Mouse (Mus musculus) CH12.LX (cell line): ENCODE measurements around the gene Trhde. TPM values are rescaled to one million over a fixed set of nuclear protein-coding genes. Genes with fewer than 3 reads are reported as not detected.

Experiments
- DNase-seq: peaks from one replicate; pipeline ENCODE4 v3.0.0-alpha.2; 2013; ENCODE audit errors: extremely low read depth
- H3K27ac ChIP-seq: 2 replicates; pipeline ENCODE4 v1.5.1; 2012; ENCODE audit warnings: low read depth, mild to moderate bottlenecking, control low read depth, moderate library complexity; ENCODE audit not compliant: insufficient read depth
- H3K27me3 ChIP-seq: replicated peaks from 2 replicates; pipeline ENCODE3; 2012; ENCODE audit warnings: inconsistent platforms
- H3K36me3 ChIP-seq, 2 experiments: replicated peaks in 1 of 2; 2 replicates each; pipeline versions ENCODE3 to v1.6.1; 2012; ENCODE audit warnings: inconsistent platforms in 1 of 2, low read length in 1 of 2, mild to moderate bottlenecking in 1 of 2, mixed read lengths in 1 of 2, moderate library complexity in 1 of 2; ENCODE audit not compliant: control insufficient read depth in 1 of 2, insufficient read depth in 1 of 2
- H3K4me1 ChIP-seq, 2 experiments: 2 replicates each; pipeline ENCODE4 v1.6.1; 2012; ENCODE audit warnings: inconsistent platforms in 1 of 2, moderate library complexity in 1 of 2; ENCODE audit not compliant: insufficient read depth in 2 of 2, control insufficient read depth in 1 of 2
- H3K4me2 ChIP-seq: 2 replicates; pipeline ENCODE4 v1.6.1; 2012; ENCODE audit warnings: low read depth, mild to moderate bottlenecking, control low read depth; ENCODE audit not compliant: poor library complexity, insufficient read depth, severe bottlenecking
- H3K4me3 ChIP-seq, 3 experiments: fragments of 150-350 bp in 1 of 3; sonication (generic) in 1 of 3; replicated peaks in 1 of 3; 2 replicates each; pipeline versions ENCODE3 to v1.5.1; 2011 to 2012; ENCODE audit warnings: low read depth in 2 of 3, low read length in 2 of 3, mild to moderate bottlenecking in 2 of 3, moderate library complexity in 2 of 3, control low read depth in 1 of 3, improper control_type of control experiment in 1 of 3, inconsistent platforms in 1 of 3, mixed read lengths in 1 of 3; ENCODE audit not compliant: poor library complexity in 1 of 3
- H3K79me2 ChIP-seq: replicated peaks from 2 replicates; pipeline ENCODE4 v1.6.1; 2012; ENCODE audit warnings: mild to moderate bottlenecking, moderate library complexity; ENCODE audit not compliant: control insufficient read depth, poor library complexity, insufficient read depth, severe bottlenecking; ENCODE audit errors: extremely low read depth
- H3K9ac ChIP-seq: 2 replicates; pipeline ENCODE4 v1.6.1; 2012; ENCODE audit warnings: low read depth, mild to moderate bottlenecking, control low read depth, moderate library complexity; ENCODE audit not compliant: insufficient read depth
- H3K9me3 ChIP-seq: replicated peaks from 2 replicates; pipeline ENCODE3; 2012; ENCODE audit warnings: low read length, inconsistent platforms, mixed read lengths
- BHLHE40 ChIP-seq: IDR thresholded peaks from 2 replicates; pipeline ENCODE4 v1.6.1; 2011; ENCODE audit warnings: mild to moderate bottlenecking, low read depth, low read length, improper control_type of control experiment
- E2F4 ChIP-seq: IDR thresholded peaks from 2 replicates; pipeline ENCODE4 v1.6.1; 2011; ENCODE audit warnings: low read depth, low read length, improper control_type of control experiment; ENCODE audit not compliant: insufficient replicate concordance
- ELF1 ChIP-seq: IDR thresholded peaks from 2 replicates; pipeline ENCODE4 v1.6.1; 2014; ENCODE audit warnings: low read depth, mild to moderate bottlenecking, inconsistent platforms, low read length, improper control_type of control experiment
- ETS1 ChIP-seq: conservative IDR thresholded peaks from 2 replicates; pipeline ENCODE4 v1.6.1; 2012; ENCODE audit warnings: low read depth, mild to moderate bottlenecking, inconsistent platforms, low read length, improper control_type of control experiment, moderate library complexity
- JUN ChIP-seq: IDR thresholded peaks from 2 replicates; pipeline ENCODE4 v1.6.1; 2011; ENCODE audit warnings: low read depth, mild to moderate bottlenecking, low read length, improper control_type of control experiment, moderate library complexity; ENCODE audit not compliant: insufficient read depth
- KAT2A ChIP-seq: IDR thresholded peaks from 2 replicates; pipeline ENCODE4 v1.6.1; 2012; ENCODE audit warnings: low read length, improper control_type of control experiment, inconsistent platforms; ENCODE audit not compliant: insufficient replicate concordance
- MXI1 ChIP-seq: IDR thresholded peaks from 2 replicates; pipeline ENCODE4 v1.6.1; 2011; ENCODE audit warnings: mild to moderate bottlenecking, low read depth, low read length, improper control_type of control experiment
- NELFE ChIP-seq: IDR thresholded peaks from 2 replicates; pipeline ENCODE4 v1.6.1; 2011; ENCODE audit warnings: low read depth, low read length, improper control_type of control experiment
- NRF1 ChIP-seq: IDR thresholded peaks from 2 replicates; pipeline ENCODE4 v1.6.1; 2014; ENCODE audit warnings: low read depth, mild to moderate bottlenecking, inconsistent platforms, low read length, improper control_type of control experiment, moderate library complexity
- PAX5 ChIP-seq: IDR thresholded peaks from 2 replicates; pipeline ENCODE4 v1.6.1; 2012; ENCODE audit warnings: low read length, inconsistent platforms, mixed read lengths
- POLR2A ChIP-seq: IDR thresholded peaks from 2 replicates; pipeline ENCODE4 v1.6.1; 2011; ENCODE audit warnings: low read depth, mild to moderate bottlenecking, improper control_type of control experiment, low read length
- POLR2AphosphoS2 ChIP-seq: IDR thresholded peaks from 2 replicates; pipeline ENCODE4 v1.6.1; 2011; ENCODE audit warnings: low read depth, low read length, improper control_type of control experiment
- RAD21 ChIP-seq: IDR thresholded peaks from 2 replicates; pipeline ENCODE4 v1.6.1; 2011; ENCODE audit warnings: low read depth, mild to moderate bottlenecking, low read length, improper control_type of control experiment, moderate library complexity
- RCOR1 ChIP-seq: conservative IDR thresholded peaks from 2 replicates; pipeline ENCODE4 v1.6.1; 2012; ENCODE audit warnings: low read depth, mild to moderate bottlenecking, inconsistent platforms, low read length, improper control_type of control experiment
- SMC3 ChIP-seq: IDR thresholded peaks from 2 replicates; pipeline ENCODE4 v1.6.1; 2011; ENCODE audit warnings: low read depth, low read length, improper control_type of control experiment
- TCF12 ChIP-seq: IDR thresholded peaks from 2 replicates; pipeline ENCODE4 v1.6.1; 2014; ENCODE audit warnings: low read depth, mild to moderate bottlenecking, inconsistent platforms, low read length, improper control_type of control experiment
- UBTF ChIP-seq: IDR thresholded peaks from 2 replicates; pipeline ENCODE4 v1.6.1; 2012; ENCODE audit warnings: low read depth, mild to moderate bottlenecking, inconsistent platforms, low read length, improper control_type of control experiment, moderate library complexity
- ZKSCAN1 ChIP-seq: IDR thresholded peaks from 2 replicates; pipeline ENCODE4 v1.6.1; 2012; ENCODE audit warnings: low read depth, inconsistent platforms, low read length, improper control_type of control experiment, borderline replicate concordance
- dilution Hi-C: fragments of 300-500 bp; cut with MboI; formaldehyde crosslinking; loops from 2 replicates; pipeline ENCODE4 v1.14.3; 2020; ENCODE audit warnings: low sequenced_read_pairs; ENCODE audit not compliant: extremely low pct_unique_long_range_greater_than_20kb, extremely low pct_ligation_motif_present
- in situ Hi-C: fragments of 300-500 bp; cut with MboI; formaldehyde crosslinking; loops from 3 replicates; pipeline ENCODE4 v1.14.3; 2019; ENCODE audit warnings: low sequenced_read_pairs, low pct_ligation_motif_present, low pct_unique_long_range_greater_than_20kb, mixed read lengths
- polyA plus RNA-seq: library from polyadenylated mRNA; unstranded; fragments of >175 nt; gene quantifications from 2 replicates; pipeline ENCODE4 v1.2.1, GENCODE M21; 2012; ENCODE audit warnings: low read depth; ENCODE audit not compliant: insufficient read length
- total RNA-seq, 2 experiments: library from RNA; depleted of rRNA; stranded (reverse); fragments of 300-350 nt in 1 of 2; fragments of >200 nt in 1 of 2; gene quantifications; 2 replicates each; pipeline ENCODE4 v1.2.3; 2012 to 2014

Trhde gene
- total and polyA plus RNA-seq, 3 experiments = not detected

- dilution Hi-C loops = no loop called here
- no peak overlapping the region for H3K9ac ChIP-seq
Observed at GRCm38 (mm10) chr10:114742755-114743705, 59.1 kb downstream of the Trhde start.

GRCm38 (mm10) chr10:114739916-114740315 is 62.2 kb downstream of the Trhde start:
- in situ Hi-C loops (no loop called here), dilution Hi-C loops (no loop called here)
- DNase-seq = no peak

More at GRCm38 (mm10) chr10:114742755-114743705, 59.1 kb downstream of the Trhde start:
- DNase-seq = no peak
- Histone ChIP-seq H3K36me3 (no peaks in the 10 kb centered on the region), H3K9me3 (no peaks in the 10 kb centered on the region), H3K27ac (no peak overlapping the region), H3K4me2 (no peak overlapping the region), H3K79me2 (no peaks in the 10 kb centered on the region), H3K4me3 (no peak overlapping the region), H3K4me1 (no peaks in the 10 kb centered on the region), H3K27me3 (no peaks in the 10 kb centered on the region)
- TF ChIP-seq MXI1 (no peak), E2F4 (no peak), BHLHE40 (no peak), POLR2AphosphoS2 (no peak), ZKSCAN1 (no peak), UBTF (no peak), POLR2A (no peak), ELF1 (no peak), JUN (no peak), RAD21 (no peak), RCOR1 (no peak)
- in situ Hi-C loops = no loop called here

More at GRCm38 (mm10) chr10:114739916-114740315, 62.2 kb downstream of the Trhde start:
- Histone ChIP-seq H3K27me3 (no peaks in the 10 kb centered on the region), H3K79me2 (no peaks in the 10 kb centered on the region), H3K36me3 (no peaks in the 10 kb centered on the region), H3K9me3 (no peaks in the 10 kb centered on the region), H3K4me2 (no peak overlapping the region), H3K4me3 (no peak overlapping the region), H3K27ac (no peak overlapping the region), H3K4me1 (no peaks in the 10 kb centered on the region), H3K9ac (no peak overlapping the region)
- TF ChIP-seq ETS1 = no peak
- no peak for TF ChIP-seq POLR2AphosphoS2
- no peak for TF ChIP-seq RAD21
- no peak for TF ChIP-seq NELFE
- no peak for TF ChIP-seq TCF12
- TF ChIP-seq UBTF = no peak
- TF ChIP-seq NRF1 = no peak
- TF ChIP-seq KAT2A = no peak
- TF ChIP-seq PAX5 = no peak
- no peak for TF ChIP-seq SMC3
- TF ChIP-seq ZKSCAN1 = no peak
